Mouse (Mus musculus): ENCODE results near the gene Gm8677. TPM values are rescaled to one million over a fixed set of nuclear protein-coding genes. Genes with fewer than 3 reads are reported as not detected.
"Not testable (repeated sequence)": the region's sequence is repeated elsewhere in the genome, so short reads cannot be mapped to it uniquely, and the experiment has no call there.

Gm8677 gene
- not detected for total RNA-seq (2021)
- long read RNA-seq, experiment 1 = 0 reads
- long read RNA-seq, experiment 2 = 0 reads

DNA sequence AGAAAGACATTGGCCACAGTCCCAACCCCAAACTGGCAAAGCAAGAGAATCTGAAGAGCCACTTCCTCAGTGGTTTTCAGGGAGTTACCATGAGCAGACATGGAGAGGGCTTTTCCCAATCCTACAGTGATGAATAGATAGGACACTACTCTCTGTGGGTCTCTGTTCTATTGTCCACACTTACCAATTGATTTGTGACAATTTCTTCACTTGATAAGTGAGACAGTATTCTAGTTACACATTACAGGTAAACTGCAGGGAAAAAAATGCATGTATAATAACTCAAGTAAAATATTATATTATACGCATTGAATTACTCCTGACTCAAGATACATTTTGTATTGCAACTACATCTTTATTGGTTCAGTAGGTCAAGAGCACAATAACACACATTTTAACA is at the start of gene Gm8677:
Gene Gm8677 (minus strand): TSS at position 101 of the 400 bp plus-strand sequence.
- DNase-seq (ENCODE audit: low spot score in 2 of 2) = not testable (repeated sequence)

DNA sequence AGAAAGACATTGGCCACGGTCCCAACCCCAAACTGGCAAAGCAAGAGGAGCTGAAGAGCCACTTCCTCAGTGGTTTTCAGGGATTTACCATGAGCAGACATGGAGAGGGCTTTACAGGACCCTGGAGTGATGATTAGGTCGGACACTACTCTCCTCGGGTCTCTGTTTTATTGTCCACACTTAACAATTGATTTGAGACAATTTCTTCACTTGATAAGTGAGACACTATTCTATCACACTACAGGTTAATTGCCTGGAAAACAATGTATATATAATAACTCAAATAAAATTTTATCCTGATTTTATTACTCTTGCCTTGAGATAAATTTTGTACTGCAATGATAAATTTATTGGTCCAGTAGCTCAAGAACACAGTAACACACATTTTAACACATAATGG is 30.6 kb upstream of the Gm8677 start, which contains the start of gene Gm4201:
Gene Gm4201 (minus strand): TSS at position 101 of the 400 bp plus-strand sequence.
- not testable (repeated sequence) for DNase-seq (ENCODE audit: low spot score in 2 of 2)

DNA sequence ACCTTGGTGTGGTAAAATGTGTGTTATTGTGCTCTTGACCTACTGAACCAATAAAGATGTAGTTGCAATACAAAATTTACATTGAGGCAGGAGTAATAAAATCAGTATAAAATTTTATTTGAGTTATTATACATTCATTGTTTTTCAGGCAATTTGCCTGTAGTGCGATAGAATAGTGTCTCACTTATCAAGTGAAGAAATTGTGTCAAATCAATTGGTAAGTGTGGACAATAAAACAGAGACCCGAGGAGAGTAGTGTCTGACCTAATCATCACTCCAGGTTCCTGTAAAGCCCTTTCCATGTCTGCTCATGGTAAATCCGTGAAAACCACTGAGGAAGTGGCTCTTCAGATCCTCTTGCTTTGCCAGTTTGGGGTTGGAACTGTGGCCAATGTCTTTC is 12.0 kb downstream of the Gm8677 start, which contains the start of gene Vmn1r152:
Gene Vmn1r152 (plus strand): TSS at position 301 of the 400 bp plus-strand sequence.
- not testable (repeated sequence) for DNase-seq (ENCODE audit: low spot score in 2 of 2)

DNA sequence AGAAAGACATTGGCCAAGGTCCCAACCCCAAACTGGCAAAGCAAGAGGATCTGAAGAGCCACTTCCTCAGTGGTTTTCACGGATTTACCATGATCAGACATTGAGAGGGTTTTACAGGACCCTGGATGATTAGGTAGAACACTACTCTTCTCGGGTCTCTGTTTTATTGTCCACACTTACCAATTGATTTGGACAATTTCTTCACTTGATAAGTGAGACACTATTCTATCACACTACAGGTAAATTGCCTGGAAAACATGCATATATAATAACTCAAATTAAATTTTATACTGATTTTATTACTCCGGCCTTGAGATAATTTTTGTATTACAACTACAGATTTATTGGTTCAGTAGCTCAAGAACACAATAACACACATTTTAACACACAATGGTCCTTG is 35.1 kb downstream of the Gm8677 start, which contains the start of gene Vmn1r151:
Gene Vmn1r151 (minus strand): TSS at position 101 of the 400 bp plus-strand sequence.
- DNase-seq (ENCODE audit: low spot score in 2 of 2) = not testable (repeated sequence)

Other genes starting within 250 kb of the Gm8677 start
- gene Gm4187, start 205.2 kb downstream of the Gm8677 start, total RNA-seq (2021) = not detected
- not detected for gene Gm8660, start 163.8 kb downstream of the Gm8677 start, total RNA-seq (2021)
- not detected for gene Vmn1r148, start 121.3 kb downstream of the Gm8677 start, total RNA-seq (2021)
- not detected for gene Vmn1r149, start 96.7 kb downstream of the Gm8677 start, total RNA-seq (2021)
- gene Gm10665, start 70.8 kb downstream of the Gm8677 start, total RNA-seq (2021) = not detected
- not detected for gene Vmn1r151, start 35.2 kb downstream of the Gm8677 start, total RNA-seq (2021)
- not detected for gene Vmn1r152, start 11.9 kb downstream of the Gm8677 start, total RNA-seq (2021)
- not detected for gene Gm4201, start 30.5 kb upstream of the Gm8677 start, total RNA-seq (2021)
- not detected for gene Gm4565, start 53.2 kb upstream of the Gm8677 start, total RNA-seq (2021)
- gene Vmn1r155, start 123.1 kb upstream of the Gm8677 start, total RNA-seq (2021) = not detected
- gene Gm8693, start 157.4 kb upstream of the Gm8677 start, total RNA-seq (2021) = not detected
- not detected for gene Gm4567, start 184.8 kb upstream of the Gm8677 start, total RNA-seq (2021)
- gene Vmn1r157, start 226.8 kb upstream of the Gm8677 start, total RNA-seq (2021) = not detected